Mouse (Mus musculus) liver, embryonic 12.5 days (tissue): ENCODE results near the gene Plekhm2. TPM values are rescaled to one million over a fixed set of nuclear protein-coding genes. Genes with fewer than 3 reads are reported as not detected.

Experiments used
- ATAC-seq: fragments of 200-750 bp; cut with Nextera tagmentation; 2 replicates; pipeline ENCODE4 v1.8.0; 2017; ENCODE audit warnings: moderate number of reproducible peaks, mild to moderate bottlenecking, moderate library complexity
- H3K27ac ChIP-seq: fragments of 300-500 bp; sonication (generic); 2 replicates; pipeline ENCODE4 v1.5.1; 2016; ENCODE audit warnings: mild to moderate bottlenecking
- H3K27me3 ChIP-seq: fragments of 300-500 bp; sonication (generic); replicated peaks from 2 replicates; pipeline ENCODE4 v1.6.1; 2016; ENCODE audit warnings: mild to moderate bottlenecking, moderate library complexity
- H3K36me3 ChIP-seq: fragments of 300-500 bp; sonication (generic); 2 replicates; pipeline ENCODE4 v1.6.1; 2016; ENCODE audit warnings: mild to moderate bottlenecking, moderate library complexity
- H3K4me1 ChIP-seq: fragments of 300-500 bp; sonication (generic); 2 replicates; pipeline ENCODE4 v1.6.1; 2016
- H3K4me2 ChIP-seq: fragments of 300-500 bp; sonication (generic); 2 replicates; pipeline ENCODE4 v1.6.1; 2016; ENCODE audit warnings: mild to moderate bottlenecking, moderate library complexity
- H3K4me3 ChIP-seq: fragments of 300-500 bp; sonication (generic); 2 replicates; pipeline ENCODE4 v1.5.1; 2016; ENCODE audit warnings: mild to moderate bottlenecking, moderate library complexity
- H3K9ac ChIP-seq: fragments of 300-500 bp; sonication (generic); 2 replicates; pipeline ENCODE4 v1.6.1; 2016; ENCODE audit warnings: mild to moderate bottlenecking, moderate library complexity
- H3K9me3 ChIP-seq: fragments of 300-500 bp; sonication (generic); replicated peaks from 2 replicates; pipeline ENCODE4 v1.6.1; 2016; ENCODE audit warnings: mild to moderate bottlenecking, moderate library complexity
- WGBS: fragments of 180-500 bp; shearing (Covaris S2); methylation state at CpG from one replicate; pipeline ENCODE4 v1.1.7; 2016; ENCODE audit not compliant: insufficient replicate concordance; 5-methylcytosine and 5-hydroxymethylcytosine counted together
- polyA plus RNA-seq: library from polyadenylated mRNA; unstranded; fragments of >200 nt; fragmentation: Nextera tagmentation; extraction: Ambion mirVana; gene quantifications from 2 replicates; pipeline ENCODE4 v1.2.1, GENCODE M21; 2016

Plekhm2 gene
- polyA plus RNA-seq, 1 experiment from 2014 or later = 1.9 TPM

- Histone ChIP-seq H3K4me2 (no peak overlapping the region), H3K27ac (no peak overlapping the region), H3K9ac (no peak overlapping the region), H3K4me1 (peaks cover 48% of the 10 kb centered on the region), H3K27me3 (0 out of 2 replicates have a peak, but pooled peaks cover 1% of the 10 kb centered on the region), H3K4me3 (no peak overlapping the region), H3K36me3 (peaks cover 35% of the 10 kb centered on the region), H3K9me3 (no peaks in the 10 kb centered on the region)
- no peak for ATAC-seq
- 79% methylated on average over 4 of the region's 4 CpGs for WGBS
Measured at GRCm38 (mm10) chr4:141659739-141660138, 5.0 kb downstream of the Plekhm2 start.

GRCm38 (mm10) chr4:141658846-141659484, 5.7 kb downstream of the Plekhm2 start:
- Histone ChIP-seq H3K4me3 (no peak overlapping the region), H3K4me2 (no peak overlapping the region), H3K9me3 (no peaks in the 10 kb centered on the region), H3K4me1 (peaks cover 42% of the 10 kb centered on the region), H3K27me3 (no peaks in the 10 kb centered on the region), H3K36me3 (peaks cover 37% of the 10 kb centered on the region), H3K27ac (no peak overlapping the region), H3K9ac (no peak overlapping the region)
- ATAC-seq = no peak
- WGBS = 79% methylated on average over 6 of the region's 6 CpGs

- Histone ChIP-seq H3K4me3 (no peak overlapping the region), H3K27ac (no peak overlapping the region), H3K36me3 (peaks cover 47% of the 10 kb centered on the region), H3K9ac (no peak overlapping the region), H3K4me2 (no peak overlapping the region), H3K27me3 (no peaks in the 10 kb centered on the region), H3K9me3 (no peaks in the 10 kb centered on the region), H3K4me1 (peaks cover 27% of the 10 kb centered on the region)
- WGBS = 81% methylated on average over 8 of the region's 8 CpGs
- ATAC-seq = peak; percentile 22; the same call in 1 of the 2 replicates
Measured at GRCm38 (mm10) chr4:141656932-141657331, 7.8 kb downstream of the Plekhm2 start.

- Histone ChIP-seq H3K27me3 (no peaks in the 10 kb centered on the region), H3K36me3 (peaks cover 48% of the 10 kb centered on the region), H3K4me2 (no peak overlapping the region), H3K4me3 (no peak overlapping the region), H3K27ac (no peak overlapping the region), H3K9me3 (no peaks in the 10 kb centered on the region), H3K4me1 (peaks cover 27% of the 10 kb centered on the region), H3K9ac (no peak overlapping the region)
- WGBS = 48% methylated on average over 12 of the region's 12 CpGs
- ATAC-seq = no peak
Measured at GRCm38 (mm10) chr4:141655908-141656608, 8.6 kb downstream of the Plekhm2 start.

GRCm38 (mm10) chr4:141654509-141654908, 10.2 kb downstream of the Plekhm2 start:
- WGBS = 84% methylated on average over 6 of the region's 6 CpGs
- H3K4me3 ChIP-seq = no peak overlapping the region
- ATAC-seq = no peak

GRCm38 (mm10) chr4:141653813-141654212, 10.9 kb downstream of the Plekhm2 start:
- Histone ChIP-seq H3K27me3 (no peaks in the 10 kb centered on the region), H3K36me3 (peaks cover 36% of the 10 kb centered on the region), H3K27ac (no peak overlapping the region), H3K4me1 (peaks cover 27% of the 10 kb centered on the region), H3K4me2 (no peak overlapping the region), H3K9ac (no peak overlapping the region), H3K4me3 (no peak overlapping the region), H3K9me3 (no peaks in the 10 kb centered on the region)
- WGBS = 84% methylated on average over 13 of the region's 13 CpGs
- ATAC-seq = no peak

More at GRCm38 (mm10) chr4:141654509-141654908, 10.2 kb downstream of the Plekhm2 start:
- Histone ChIP-seq H3K4me2 (no peak overlapping the region), H3K27ac (no peak overlapping the region), H3K27me3 (no peaks in the 10 kb centered on the region), H3K4me1 (peaks cover 27% of the 10 kb centered on the region), H3K36me3 (peaks cover 36% of the 10 kb centered on the region), H3K9ac (no peak overlapping the region), H3K9me3 (no peaks in the 10 kb centered on the region)

GRCm38 (mm10) chr4:141653044-141653443, 11.7 kb downstream of the Plekhm2 start:
- H3K4me1 ChIP-seq = peaks cover 22% of the 10 kb centered on the region
- H3K4me2 ChIP-seq = no peak overlapping the region
- H3K9ac ChIP-seq = no peak overlapping the region
- H3K27ac ChIP-seq = no peak overlapping the region
- H3K9me3 ChIP-seq = no peaks in the 10 kb centered on the region
- peaks cover 34% of the 10 kb centered on the region for H3K36me3 ChIP-seq
- no peak overlapping the region for H3K4me3 ChIP-seq
- WGBS = 68% methylated on average over 8 of the region's 8 CpGs
- no peak for ATAC-seq
- no peaks in the 10 kb centered on the region for H3K27me3 ChIP-seq

GRCm38 (mm10) chr4:141651944-141652343, 12.8 kb downstream of the Plekhm2 start:
- Histone ChIP-seq H3K4me2 (no peak overlapping the region), H3K4me3 (no peak overlapping the region), H3K27me3 (no peaks in the 10 kb centered on the region), H3K9ac (no peak overlapping the region), H3K27ac (no peak overlapping the region), H3K36me3 (peaks cover 36% of the 10 kb centered on the region), H3K9me3 (no peaks in the 10 kb centered on the region), H3K4me1 (peaks cover 14% of the 10 kb centered on the region)
- WGBS = 86% methylated on average over 10 of the region's 10 CpGs
- no peak for ATAC-seq

- no peak for ATAC-seq
- H3K9ac ChIP-seq = no peak overlapping the region
- H3K27ac ChIP-seq = no peak overlapping the region
- H3K27me3 ChIP-seq = no peaks in the 10 kb centered on the region
- no peaks in the 10 kb centered on the region for H3K9me3 ChIP-seq
- H3K36me3 ChIP-seq = peaks cover 36% of the 10 kb centered on the region
- WGBS = 83% methylated on average over 6 of the region's 6 CpGs
- peaks cover 7% of the 10 kb centered on the region for H3K4me1 ChIP-seq
- no peak overlapping the region for H3K4me2 ChIP-seq
- H3K4me3 ChIP-seq = no peak overlapping the region
Measured at GRCm38 (mm10) chr4:141651286-141651685, 13.4 kb downstream of the Plekhm2 start.

GRCm38 (mm10) chr4:141649244-141649643, 15.5 kb downstream of the Plekhm2 start:
- no peaks in the 10 kb centered on the region for H3K9me3 ChIP-seq
- no peak for ATAC-seq
- no peak overlapping the region for H3K9ac ChIP-seq
- no peaks in the 10 kb centered on the region for H3K27me3 ChIP-seq
- H3K36me3 ChIP-seq = peaks cover 36% of the 10 kb centered on the region
- H3K4me2 ChIP-seq = no peak overlapping the region
- 72% methylated on average over 6 of the region's 6 CpGs for WGBS
- no peak overlapping the region for H3K4me3 ChIP-seq
- no peaks in the 10 kb centered on the region for H3K4me1 ChIP-seq
- H3K27ac ChIP-seq = no peak overlapping the region

- WGBS = 86% methylated on average over 5 of the region's 5 CpGs
- Histone ChIP-seq H3K27ac (no peak overlapping the region), H3K36me3 (peaks cover 30% of the 10 kb centered on the region), H3K27me3 (no peaks in the 10 kb centered on the region), H3K4me3 (no peak overlapping the region), H3K9ac (no peak overlapping the region), H3K9me3 (no peaks in the 10 kb centered on the region), H3K4me2 (no peak overlapping the region), H3K4me1 (no peaks in the 10 kb centered on the region)
- no peak for ATAC-seq
Measured at GRCm38 (mm10) chr4:141648262-141648661, 16.4 kb downstream of the Plekhm2 start.

- WGBS = 68% methylated on average over 3 of the region's 3 CpGs
- ATAC-seq = no peak
- Histone ChIP-seq H3K4me1 (no peaks in the 10 kb centered on the region), H3K9me3 (no peaks in the 10 kb centered on the region), H3K27me3 (no peaks in the 10 kb centered on the region), H3K36me3 (peaks cover 32% of the 10 kb centered on the region), H3K9ac (no peak overlapping the region), H3K4me2 (no peak overlapping the region), H3K4me3 (no peak overlapping the region), H3K27ac (no peak overlapping the region)
Measured at GRCm38 (mm10) chr4:141647187-141647586, 17.5 kb downstream of the Plekhm2 start.
